In the genomic region with DNA sequence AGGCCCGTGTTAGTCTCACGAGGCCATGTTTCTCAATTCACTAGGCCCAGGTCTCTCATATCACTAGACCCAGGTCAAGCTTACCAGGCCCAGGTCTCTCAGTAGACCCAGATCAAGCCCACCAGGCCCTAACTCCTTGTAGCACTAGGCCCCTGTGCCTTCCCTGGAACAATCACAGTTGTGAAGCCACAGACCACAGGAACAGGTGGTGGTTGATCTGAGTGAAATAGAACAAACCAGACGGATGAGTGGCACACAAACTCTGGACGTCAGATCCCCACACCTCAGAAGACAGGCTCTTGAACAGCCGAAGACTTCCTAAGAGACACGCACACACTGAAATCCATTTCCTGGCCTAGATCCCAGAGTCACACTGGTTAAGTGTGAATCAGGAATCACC, we compare ENCODE assay signal across 20 mouse cellular contexts. TPM values are rescaled to one million over a fixed set of nuclear protein-coding genes. Genes with fewer than 3 reads are reported as not detected.
DNase-seq lines count a peak whose midpoint lies in the region; ATAC-seq and TF ChIP-seq lines count a peak whose summit lies in the region.
"Had no signal": no experiment of that assay in that cellular context is flagged by ENCODE, and none has a peak within 500 bp of the region (broad histone marks: within the 10 kb centered on the region; RNA-seq: fewer than 3 reads in every experiment).

No protein-coding gene starts in this region.

- no peak for TF ChIP-seq CTCF in spleen, adult 2 months (IDR thresholded peaks at IDR 0.05; ENCODE audit: extremely low read depth, insufficient read depth, insufficient read length, insufficient replicate concordance)

- no peak for TF ChIP-seq POLR2A in spleen, adult 2 months (IDR thresholded peaks at IDR 0.05; ENCODE audit: low read depth, low read length)

- no peaks in the 10 kb centered on the region for H3K9me3 ChIP-seq in forebrain, embryonic 10.5 days
- no peaks in the 10 kb centered on the region for H3K9me3 ChIP-seq in forebrain, embryonic 11.5 days (ENCODE audit: control insufficient read depth, low read length)
- no peaks in the 10 kb centered on the region for H3K9me3 ChIP-seq in intestine, embryonic 15.5 days
- H3K9me3 ChIP-seq: heart, embryonic 13.5 days; limb, embryonic 15.5 days; neural tube, embryonic 13.5 days had no signal

- peaks cover 29% of the 10 kb centered on the region for H3K4me1 ChIP-seq in forebrain, embryonic 10.5 days
- peaks cover 4% of the 10 kb centered on the region; the same call in 1 of the 2 replicates for H3K4me1 ChIP-seq in forebrain, embryonic 11.5 days (replicated peaks; ENCODE audit: control insufficient read depth, insufficient read depth, low read length)
- H3K4me1 ChIP-seq in spleen, adult 2 months (ENCODE audit: control insufficient read depth, insufficient read depth, insufficient read length), result peaks cover 14% of the 10 kb centered on the region; the same call in 1 of the 2 replicates
- peaks cover 8% of the 10 kb centered on the region; the same call in 1 of the 2 replicates for H3K4me1 ChIP-seq in intestine, embryonic 15.5 days (replicated peaks)

- 89% methylated on average over 6 of the region's 6 CpGs for WGBS in forebrain, embryonic 10.5 days
- 93% methylated on average over 6 of the region's 6 CpGs for WGBS in forebrain, embryonic 11.5 days
- 56% methylated on average over 6 of the region's 6 CpGs for WGBS in spleen, adult 2 months
- 86% methylated on average over 6 of the region's 6 CpGs for WGBS in intestine, embryonic 15.5 days

- no peaks in the 10 kb centered on the region for H3K27me3 ChIP-seq in forebrain, embryonic 10.5 days (ENCODE audit: poor library complexity, severe bottlenecking)
- H3K27me3 ChIP-seq in forebrain, embryonic 11.5 days (ENCODE audit: control insufficient read depth, insufficient read depth, low read length), result no peaks in the 10 kb centered on the region
- H3K27me3 ChIP-seq in spleen, adult 2 months (ENCODE audit: control insufficient read depth, insufficient read depth, low read length), result no peaks in the 10 kb centered on the region
- no peaks in the 10 kb centered on the region for H3K27me3 ChIP-seq in intestine, embryonic 15.5 days (replicated peaks)
- H3K27me3 ChIP-seq: heart, embryonic 13.5 days; limb, embryonic 15.5 days; neural tube, embryonic 13.5 days had no signal

- no peak overlapping the region for H3K4me3 ChIP-seq in forebrain, embryonic 10.5 days
- no peak overlapping the region for H3K4me3 ChIP-seq in forebrain, embryonic 11.5 days (ENCODE audit: low read depth, low read length)
- no peak overlapping the region for H3K4me3 ChIP-seq in spleen, adult 2 months (ENCODE audit: extremely low read depth, insufficient read depth, insufficient read length)
- H3K4me3 ChIP-seq in intestine, embryonic 15.5 days (replicated peaks), result no peak overlapping the region
- H3K4me3 ChIP-seq: erythroblast, embryonic 14.5 days; heart, embryonic 13.5 days; limb, embryonic 15.5 days; neural tube, embryonic 13.5 days had no signal

- H3K36me3 ChIP-seq in forebrain, embryonic 10.5 days (replicated peaks), result no peaks in the 10 kb centered on the region
- no peaks in the 10 kb centered on the region for H3K36me3 ChIP-seq in forebrain, embryonic 11.5 days (ENCODE audit: control insufficient read depth, insufficient read depth, low read length)
- no peaks in the 10 kb centered on the region for H3K36me3 ChIP-seq in spleen, adult 2 months (ENCODE audit: control insufficient read depth, insufficient read depth, low read length)
- H3K36me3 ChIP-seq in intestine, embryonic 15.5 days, result no peaks in the 10 kb centered on the region
- H3K36me3 ChIP-seq: heart, embryonic 13.5 days; limb, embryonic 15.5 days; neural tube, embryonic 13.5 days had no signal

- no peak overlapping the region for H3K9ac ChIP-seq in forebrain, embryonic 11.5 days (ENCODE audit: low read length)
- no peak overlapping the region for H3K9ac ChIP-seq in intestine, embryonic 15.5 days
- H3K9ac ChIP-seq: limb, embryonic 15.5 days had no signal

- DNase-seq in forebrain, embryonic 10.5 days (ENCODE audit: extremely low spot score, low spot score), result no peak
- DNase-seq in forebrain, embryonic 11.5 days (ENCODE audit: low spot score), result no peak
- no peak for DNase-seq in spleen, adult 2 months (ENCODE audit: low read depth in 1 of 2, low spot score in 2 of 2)
- no peak for DNase-seq in spleen, postnatal 4 days (ENCODE audit: low spot score in 2 of 2)
- DNase-seq in induced T-regulatory cell, adult 2 months (ENCODE audit: low read depth), result peak; percentile 82
- DNase-seq in ovary, postnatal 10 days (ENCODE audit: low spot score), result no peak
- DNase-seq in cerebellum, postnatal 25 days, result no peak
- DNase-seq: cerebellum, adult 9-11 months; embryo, embryonic 11 days; heart, postnatal 4 days; layer of hippocampus, postnatal 36 days; lung, adult 18-20 months; right cerebral cortex, postnatal 25 days; thymus, adult 2 months had no signal

- peak overlapping the region; percentile 82; the same call in 1 of the 2 replicates for H3K27ac ChIP-seq in forebrain, embryonic 10.5 days
- H3K27ac ChIP-seq in forebrain, embryonic 11.5 days (ENCODE audit: low read depth, low read length), result no peak overlapping the region
- H3K27ac ChIP-seq in spleen, adult 2 months (ENCODE audit: insufficient read depth, low read length), result peak overlapping the region; percentile 42
- H3K27ac ChIP-seq in intestine, embryonic 15.5 days, result no peak overlapping the region
- H3K27ac ChIP-seq: limb, embryonic 15.5 days had no signal

- no peak for ATAC-seq in forebrain, embryonic 11.5 days (replicated peaks; ENCODE audit: low FRiP score)
- no peak for ATAC-seq in intestine, embryonic 15.5 days
- ATAC-seq: forebrain, embryonic 16.5 days had no signal

- no peak overlapping the region for H3K4me2 ChIP-seq in forebrain, embryonic 11.5 days (ENCODE audit: low read depth, low read length, severe bottlenecking)
- no peak overlapping the region for H3K4me2 ChIP-seq in intestine, embryonic 15.5 days (replicated peaks)
- H3K4me2 ChIP-seq: heart, embryonic 13.5 days; limb, embryonic 15.5 days; neural tube, embryonic 13.5 days had no signal

RNA-seq across cellular contexts. Expression of a gene that starts 15.7 kb away (rescaled TPM):
- polyA plus RNA-seq in forebrain, embryonic 10.5 days (2016; fragmentation: Nextera tagmentation; extraction: Ambion mirVana), result not detected in 2 replicates
- 0.07 TPM in 1 of 2 replicates, not detected in the other for polyA plus RNA-seq in forebrain, embryonic 11.5 days (2014; fragmentation: Nextera tagmentation; extraction: Ambion mirVana)
- polyA plus RNA-seq in spleen, adult 2 months (2012; rRNA removed), result 63.5 and 84.1 TPM in 2 replicates
- 1.2 and 1.4 TPM in 2 replicates for polyA plus RNA-seq in intestine, embryonic 15.5 days (2015; fragmentation: Nextera tagmentation; extraction: Ambion mirVana)
- polyA plus RNA-seq: forebrain, embryonic 16.5 days had no signal

RNA-seq across cellular contexts. Expression of a gene that starts 20.5 kb away (rescaled TPM):
- polyA plus RNA-seq in forebrain, embryonic 10.5 days (2016; fragmentation: Nextera tagmentation; extraction: Ambion mirVana), result 8.4 and 8.8 TPM in 2 replicates
- 10.0 and 12.1 TPM in 2 replicates for polyA plus RNA-seq in forebrain, embryonic 11.5 days (2014; fragmentation: Nextera tagmentation; extraction: Ambion mirVana)
- 22.9 and 23.6 TPM in 2 replicates for polyA plus RNA-seq in spleen, adult 2 months (2012; rRNA removed)
- 22.0 and 22.3 TPM in 2 replicates for polyA plus RNA-seq in intestine, embryonic 15.5 days (2015; fragmentation: Nextera tagmentation; extraction: Ambion mirVana)
- polyA plus RNA-seq: erythroblast, embryonic 14.5 days had no signal

RNA-seq across cellular contexts. Expression of a gene that starts 33.7 kb away (rescaled TPM):
- 0.09 TPM in 1 of 2 replicates, not detected in the other for polyA plus RNA-seq in forebrain, embryonic 10.5 days (2016; fragmentation: Nextera tagmentation; extraction: Ambion mirVana)
- 0.09 TPM in 1 of 2 replicates, not detected in the other for polyA plus RNA-seq in forebrain, embryonic 11.5 days (2014; fragmentation: Nextera tagmentation; extraction: Ambion mirVana)
- 0.26 TPM in 1 of 2 replicates, not detected in the other for polyA plus RNA-seq in spleen, adult 2 months (2012; rRNA removed)
- 0.23 and 0.24 TPM in 2 replicates for polyA plus RNA-seq in intestine, embryonic 15.5 days (2015; fragmentation: Nextera tagmentation; extraction: Ambion mirVana)
- polyA plus RNA-seq: erythroblast, embryonic 14.5 days; heart, embryonic 13.5 days had no signal

RNA-seq across cellular contexts. Expression of a gene that starts 42.3 kb away (rescaled TPM):
- polyA plus RNA-seq in forebrain, embryonic 10.5 days (2016; fragmentation: Nextera tagmentation; extraction: Ambion mirVana), result 0.30 and 0.39 TPM in 2 replicates
- 0.31 and 0.79 TPM in 2 replicates for polyA plus RNA-seq in forebrain, embryonic 11.5 days (2014; fragmentation: Nextera tagmentation; extraction: Ambion mirVana)
- 0.21 and 0.35 TPM in 2 replicates for polyA plus RNA-seq in spleen, adult 2 months (2012; rRNA removed)
- 0.39 and 0.54 TPM in 2 replicates for polyA plus RNA-seq in intestine, embryonic 15.5 days (2015; fragmentation: Nextera tagmentation; extraction: Ambion mirVana)

Comparison
In these comparisons a context has a peak if more than half of its experiments do, and no peak if none do; other contexts are left out.
1. H3K27ac ChIP-seq: peak in forebrain, embryonic 10.5 days (single experiment) and spleen, adult 2 months (single experiment); none in forebrain, embryonic 11.5 days (single experiment) and intestine, embryonic 15.5 days (single experiment).
2. RNA of a gene that starts 15.7 kb away (polyA plus RNA-seq): 63.5 to 84.1 TPM in spleen, adult 2 months; 1.2 to 1.4 TPM in intestine, embryonic 15.5 days, not detected in forebrain, embryonic 10.5 days and 0.07 TPM in forebrain, embryonic 11.5 days; every median in the first group is over 10 times any median in the second.